Mouse (Mus musculus) CD8-positive naive resting alpha-beta T cell, adult 2 months (primary cell): ENCODE measurements around the gene Col4a3bp.

ENCODE experiments used
- DNase-seq, 2 experiments: peaks; one replicate each; pipeline ENCODE4 v3.0.0; 2022; ENCODE audit warnings: low read depth in 2 of 2, low spot score in 2 of 2

Col4a3bp gene

DNA sequence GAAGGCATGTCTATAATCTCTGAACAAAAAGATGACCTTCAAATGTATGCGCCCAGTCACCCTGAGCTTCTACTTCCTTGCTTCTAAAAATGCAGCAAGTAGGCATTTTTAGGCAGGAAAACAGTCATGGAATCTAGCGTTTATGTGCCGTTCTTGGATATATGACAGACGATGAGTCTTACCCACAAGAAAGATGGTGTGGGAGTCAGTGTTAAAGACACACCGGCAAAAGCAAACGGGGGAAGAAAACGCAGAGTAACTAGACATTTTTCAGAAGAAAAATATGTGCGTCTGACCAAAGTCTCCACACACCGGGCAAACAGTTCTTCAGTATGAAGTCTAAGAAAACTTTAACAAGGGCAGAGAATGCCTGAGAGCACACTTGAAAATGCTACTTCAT is 144.8 kb downstream of the Col4a3bp start:
- no peak for DNase-seq
